Mouse (Mus musculus): ENCODE measurements around the gene Mical3.

Mical3 gene

GRCm38 (mm10) chr6:121109998-121110603 is 20.7 kb downstream of the Mical3 start:
- peak; percentile 98 for DNase-seq (ENCODE audit: inconsistent ontology term)

GRCm38 (mm10) chr6:121109181-121109981 is 21.4 kb downstream of the Mical3 start:
- DNase-seq (ENCODE audit: inconsistent ontology term) = peak; percentile 62

GRCm38 (mm10) chr6:121108075-121108474 is 22.7 kb downstream of the Mical3 start:
- no peak for DNase-seq (ENCODE audit: inconsistent ontology term)

- DNase-seq (ENCODE audit: inconsistent ontology term) = no peak
Observed at GRCm38 (mm10) chr6:121106711-121107405, 23.9 kb downstream of the Mical3 start.

- DNase-seq (ENCODE audit: inconsistent ontology term) = no peak
Observed at GRCm38 (mm10) chr6:121105726-121106125, 25.1 kb downstream of the Mical3 start.

GRCm38 (mm10) chr6:121103406-121104171 is 27.2 kb downstream of the Mical3 start:
- no peak for DNase-seq (ENCODE audit: inconsistent ontology term)

GRCm38 (mm10) chr6:121102941-121103340 is 27.9 kb downstream of the Mical3 start:
- peak; percentile 25 for DNase-seq (ENCODE audit: inconsistent ontology term)

- DNase-seq (ENCODE audit: inconsistent ontology term) = no peak
Observed at GRCm38 (mm10) chr6:121102084-121102483, 28.7 kb downstream of the Mical3 start.

- no peak for DNase-seq (ENCODE audit: inconsistent ontology term)
Observed at GRCm38 (mm10) chr6:121101201-121101600, 29.6 kb downstream of the Mical3 start.

GRCm38 (mm10) chr6:121099831-121100230 is 31.0 kb downstream of the Mical3 start:
- no peak for DNase-seq (ENCODE audit: inconsistent ontology term)

- no peak for DNase-seq (ENCODE audit: inconsistent ontology term)
Observed at GRCm38 (mm10) chr6:121099228-121099608, 31.6 kb downstream of the Mical3 start.

GRCm38 (mm10) chr6:121098511-121099227 is 32.1 kb downstream of the Mical3 start:
- DNase-seq (ENCODE audit: inconsistent ontology term) = no peak

- no peak for DNase-seq (ENCODE audit: inconsistent ontology term)
Observed at GRCm38 (mm10) chr6:121098109-121098508, 32.7 kb downstream of the Mical3 start.

- no peak for DNase-seq (ENCODE audit: inconsistent ontology term)
Observed at GRCm38 (mm10) chr6:121096862-121097261, 33.9 kb downstream of the Mical3 start.

GRCm38 (mm10) chr6:121096390-121096789 is 34.4 kb downstream of the Mical3 start:
- no peak for DNase-seq (ENCODE audit: inconsistent ontology term)

- DNase-seq (ENCODE audit: inconsistent ontology term) = no peak
Observed at GRCm38 (mm10) chr6:121093662-121094408, 37.0 kb downstream of the Mical3 start.

- DNase-seq (ENCODE audit: inconsistent ontology term) = no peak
Observed at GRCm38 (mm10) chr6:121090786-121091185, 40.0 kb downstream of the Mical3 start.

GRCm38 (mm10) chr6:121087586-121088245 is 43.1 kb downstream of the Mical3 start:
- peak; percentile 46 for DNase-seq (ENCODE audit: inconsistent ontology term)

- DNase-seq (ENCODE audit: inconsistent ontology term) = no peak
Observed at GRCm38 (mm10) chr6:121087127-121087526, 43.7 kb downstream of the Mical3 start.

GRCm38 (mm10) chr6:121086226-121086625 is 44.6 kb downstream of the Mical3 start:
- no peak for DNase-seq (ENCODE audit: inconsistent ontology term)

Data from Muller cell, postnatal 12 days (primary cell).